Mouse (Mus musculus) intestine, embryonic 14.5 days (tissue): ENCODE results near the gene Eya2. TPM values are rescaled to one million over a fixed set of nuclear protein-coding genes. Genes with fewer than 3 reads are reported as not detected.

Experiments used
- ATAC-seq: fragments of 200-750 bp; cut with Nextera tagmentation; replicated peaks from 2 replicates; pipeline ENCODE4 v1.8.0; 2017; ENCODE audit warnings: low read depth, moderate number of reproducible peaks, moderate TSS enrichment, moderate library complexity; ENCODE audit not compliant: low FRiP score, low TSS enrichment
- DNase-seq: peaks from one replicate; pipeline ENCODE4 v3.0.0-alpha.2; 2018; ENCODE audit warnings: low spot score
- H3K27ac ChIP-seq: fragments of 300-500 bp; sonication (generic); 2 replicates; pipeline ENCODE4 v1.5.1; 2014; ENCODE audit warnings: low read depth, mild to moderate bottlenecking, control low read depth
- H3K27me3 ChIP-seq: fragments of 300-500 bp; sonication (generic); replicated peaks from 2 replicates; pipeline ENCODE4 v1.6.1; 2014; ENCODE audit warnings: low read length, control low read depth; ENCODE audit not compliant: control insufficient read depth, insufficient read depth
- H3K36me3 ChIP-seq: fragments of 300-500 bp; sonication (generic); 2 replicates; pipeline ENCODE4 v1.6.1; 2014; ENCODE audit warnings: low read length, control low read depth; ENCODE audit not compliant: control insufficient read depth, insufficient read depth
- H3K4me1 ChIP-seq: fragments of 300-500 bp; sonication (generic); replicated peaks from 2 replicates; pipeline ENCODE4 v1.6.1; 2014; ENCODE audit warnings: low read length, control low read depth, mixed read lengths; ENCODE audit not compliant: control insufficient read depth, insufficient read depth
- H3K4me2 ChIP-seq: fragments of 300-500 bp; sonication (generic); 2 replicates; pipeline ENCODE4 v1.6.1; 2014; ENCODE audit warnings: low read length
- H3K4me3 ChIP-seq: fragments of 300-500 bp; sonication (generic); 2 replicates; pipeline ENCODE4 v1.5.1; 2014; ENCODE audit warnings: low read depth, low read length, control low read depth, mixed read lengths
- H3K9ac ChIP-seq: fragments of 300-500 bp; sonication (generic); 2 replicates; pipeline ENCODE4 v1.6.1; 2014; ENCODE audit warnings: mild to moderate bottlenecking, low read length
- H3K9me3 ChIP-seq: fragments of 300-500 bp; sonication (generic); 2 replicates; pipeline ENCODE4 v1.6.1; 2016; ENCODE audit warnings: low read length, control low read depth; ENCODE audit not compliant: control insufficient read depth
- whole genome bisulfite sequencing: fragments of 180-500 bp; shearing (Covaris S2); extraction: QIAGEN DNeasy Blood & Tissue Kit; methylation state at CpG from one replicate; pipeline ENCODE4 v1.1.7; 2014; 5-methylcytosine and 5-hydroxymethylcytosine counted together
- polyA plus RNA-seq: library from polyadenylated mRNA; unstranded; fragments of >200 nt; fragmentation: Nextera tagmentation; extraction: Ambion mirVana; gene quantifications from 2 replicates; pipeline ENCODE4 v1.2.1, GENCODE M21; 2014

The Eya2 gene
- polyA plus RNA-seq, 1 experiment from 2014 or later: 0.85 TPM

DNA sequence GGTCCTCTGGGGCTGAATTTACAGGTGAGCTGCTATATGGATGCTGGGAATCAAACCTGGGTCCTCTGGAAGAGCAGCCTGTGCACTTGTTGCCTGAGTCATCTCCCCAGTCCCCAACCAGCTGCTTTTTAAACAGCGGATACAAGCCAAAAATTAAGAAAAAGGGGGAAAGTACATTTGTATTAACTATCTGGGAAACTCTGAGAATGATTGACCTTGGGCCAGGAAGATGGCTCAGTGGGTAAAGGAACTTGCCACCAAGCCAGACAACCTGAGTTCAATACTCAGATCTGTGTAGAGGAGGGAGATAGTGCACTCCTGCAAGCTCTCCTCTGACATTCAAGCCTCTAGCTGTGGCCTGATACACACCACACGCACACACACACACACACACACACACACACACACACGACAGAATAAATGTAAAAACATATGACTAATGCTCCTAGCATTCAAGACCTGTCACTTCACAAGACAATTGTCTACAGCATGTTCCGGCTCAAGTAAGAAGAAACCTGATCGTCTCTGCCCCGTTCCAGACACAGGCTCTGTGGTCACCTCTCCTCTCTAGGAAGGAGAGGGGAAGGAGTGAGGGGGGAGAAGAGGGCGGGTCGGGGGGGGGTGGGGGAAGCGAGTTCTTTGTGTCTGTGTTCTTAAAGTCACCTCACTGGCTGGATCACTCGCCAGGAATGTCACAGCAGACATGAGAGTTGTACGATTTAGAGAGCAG lies 35.2 kb upstream of the Eya2 start:
- H3K9me3 ChIP-seq: no peaks in the 10 kb centered on the region
- ATAC-seq (no peak), DNase-seq (no peak)
- H3K9ac ChIP-seq: no peak overlapping the region
- WGBS: 31% methylated on average over 9 of the region's 11 CpGs
- no peaks in the 10 kb centered on the region for H3K36me3 ChIP-seq
- H3K4me3 ChIP-seq: no peak overlapping the region
- H3K4me1 ChIP-seq: peaks cover 3% of the 10 kb centered on the region; the same call in 1 of the 2 replicates
- H3K27ac ChIP-seq: no peak overlapping the region
- H3K4me2 ChIP-seq: no peak overlapping the region
- H3K27me3 ChIP-seq: peaks cover 26% of the 10 kb centered on the region

DNA sequence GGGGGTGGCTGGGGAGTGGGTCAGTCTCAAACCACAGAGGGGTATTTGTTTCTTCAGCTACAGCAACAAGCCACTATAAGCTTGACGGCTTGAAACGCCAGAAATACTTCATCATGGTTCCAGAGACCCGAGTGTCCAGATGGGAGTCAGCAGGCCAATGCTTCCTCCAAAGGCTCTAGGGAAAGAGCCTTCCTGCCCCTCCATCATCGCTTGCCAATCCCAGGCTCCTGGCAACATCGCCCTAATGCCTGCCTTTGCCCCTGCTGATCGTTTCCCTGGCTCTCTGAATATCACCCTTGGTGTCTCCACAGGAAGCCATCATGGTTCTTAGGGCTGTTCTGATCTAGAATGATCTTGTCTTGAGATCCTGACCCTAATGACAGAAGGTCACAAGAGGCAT lies 33.0 kb upstream of the Eya2 start:
- DNase-seq (no peak), ATAC-seq (no peak)
- Histone ChIP-seq H3K4me3 (no peak overlapping the region), H3K27me3 (peaks cover 30% of the 10 kb centered on the region), H3K4me1 (peaks cover 3% of the 10 kb centered on the region; the same call in 1 of the 2 replicates), H3K9ac (no peak overlapping the region), H3K4me2 (no peak overlapping the region), H3K9me3 (no peaks in the 10 kb centered on the region), H3K27ac (no peak overlapping the region), H3K36me3 (no peaks in the 10 kb centered on the region)
- 86% methylated on average over 6 of the region's 6 CpGs for WGBS

DNA sequence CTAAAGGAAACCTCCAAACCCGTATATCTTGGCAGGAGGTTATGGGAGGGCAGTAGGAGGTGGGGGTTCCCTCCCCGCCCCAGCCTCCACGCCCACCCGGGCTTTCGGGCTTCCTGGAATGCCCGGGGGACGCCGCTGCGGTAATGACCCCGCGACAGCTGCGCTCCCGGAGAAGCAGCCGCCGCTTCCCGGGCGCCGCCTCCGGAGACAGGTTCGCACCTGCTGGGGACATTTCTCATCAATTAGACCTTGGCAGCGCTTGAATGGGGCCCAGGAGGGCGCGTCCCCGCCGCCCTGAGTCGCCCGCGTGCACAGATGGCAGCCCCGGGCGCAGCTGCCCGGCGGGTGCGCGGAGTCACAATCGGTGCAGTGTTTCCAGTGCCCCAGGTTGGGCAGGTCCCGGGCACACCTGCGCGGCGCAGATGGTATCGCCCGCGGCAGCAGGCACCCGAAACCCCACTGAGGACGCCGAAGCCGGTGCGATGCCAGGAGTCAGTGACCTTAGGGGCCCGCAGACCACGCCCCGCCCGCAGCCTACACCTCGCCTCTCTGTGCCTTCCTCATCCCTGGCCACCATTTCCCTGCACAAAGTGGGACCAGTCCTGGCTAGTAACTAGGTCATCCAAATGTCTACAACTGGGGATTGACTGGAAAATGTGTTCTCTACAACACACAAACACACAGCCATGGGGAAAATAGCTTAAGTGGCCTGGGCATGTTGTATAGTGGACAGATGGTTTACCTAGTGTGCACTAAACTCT lies 31.4 kb upstream of the Eya2 start:
- H3K9ac ChIP-seq: no peak overlapping the region
- WGBS: 1% methylated on average over 52 of the region's 52 CpGs
- peak; percentile 69 for DNase-seq

DNA sequence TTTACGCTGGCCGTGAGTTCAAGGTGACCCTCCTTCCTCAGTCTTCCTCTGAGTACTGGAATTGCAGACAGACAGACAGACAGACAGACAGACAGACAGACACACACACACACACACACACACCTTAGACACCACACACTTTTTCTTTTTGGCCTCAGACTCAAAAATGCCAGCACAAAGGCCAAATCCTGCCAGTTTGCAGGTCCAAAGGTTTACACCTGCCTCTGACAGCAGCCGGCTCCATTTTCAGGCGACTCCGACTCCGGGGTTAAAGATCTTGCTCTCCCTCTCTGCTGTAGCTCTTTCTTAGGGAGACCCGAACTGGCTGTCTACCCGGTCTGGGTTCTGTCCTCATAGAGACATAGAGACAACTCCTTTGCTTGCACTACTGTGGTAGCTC lies 30.7 kb upstream of the Eya2 start:
- no peak overlapping the region for H3K4me2 ChIP-seq
- no peak overlapping the region for H3K27ac ChIP-seq
- WGBS: 60% methylated on average over 8 of the region's 8 CpGs
- H3K4me1 ChIP-seq: peaks cover 3% of the 10 kb centered on the region; the same call in 1 of the 2 replicates
- peaks cover 30% of the 10 kb centered on the region for H3K27me3 ChIP-seq
- ATAC-seq (no peak), DNase-seq (no peak)
- H3K36me3 ChIP-seq: no peaks in the 10 kb centered on the region
- H3K9ac ChIP-seq: no peak overlapping the region
- no peaks in the 10 kb centered on the region for H3K9me3 ChIP-seq
- H3K4me3 ChIP-seq: no peak overlapping the region

More for the DNA sequence above, 31.4 kb upstream of the Eya2 start:
- no peaks in the 10 kb centered on the region for H3K9me3 ChIP-seq
- H3K36me3 ChIP-seq: no peaks in the 10 kb centered on the region
- no peak for ATAC-seq
- no peak overlapping the region for H3K27ac ChIP-seq
- H3K4me1 ChIP-seq: peaks cover 3% of the 10 kb centered on the region; the same call in 1 of the 2 replicates
- peak overlapping the region; percentile 49 for H3K4me2 ChIP-seq
- peaks cover 30% of the 10 kb centered on the region for H3K27me3 ChIP-seq
- peak overlapping the region; percentile 32 for H3K4me3 ChIP-seq

DNA sequence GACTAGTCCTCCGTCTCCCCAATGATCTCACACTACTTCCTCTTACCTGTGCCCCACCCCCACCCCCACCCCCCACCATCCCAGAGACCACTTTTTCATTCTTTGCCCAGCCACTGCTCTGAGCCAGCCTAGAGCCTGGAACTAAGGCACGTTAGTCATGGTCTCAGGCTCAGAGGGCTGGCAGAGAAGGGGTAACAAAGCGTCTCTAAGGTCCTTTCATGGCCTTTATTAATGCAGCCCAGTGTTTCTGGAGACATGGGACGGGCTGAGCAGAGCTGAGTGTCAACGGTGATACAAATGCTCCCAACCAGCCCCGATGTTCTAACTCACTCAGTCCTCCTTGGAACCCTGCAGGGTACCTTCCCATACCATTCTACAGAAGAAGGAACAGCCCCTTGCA lies 30.2 kb upstream of the Eya2 start:
- Histone ChIP-seq H3K36me3 (no peaks in the 10 kb centered on the region), H3K27ac (no peak overlapping the region), H3K9me3 (no peaks in the 10 kb centered on the region), H3K27me3 (peaks cover 30% of the 10 kb centered on the region), H3K4me2 (no peak overlapping the region), H3K4me1 (peaks cover 3% of the 10 kb centered on the region; the same call in 1 of the 2 replicates), H3K4me3 (no peak overlapping the region), H3K9ac (no peak overlapping the region)
- ATAC-seq (no peak), DNase-seq (no peak)
- WGBS: 63% methylated on average over 6 of the region's 6 CpGs

DNA sequence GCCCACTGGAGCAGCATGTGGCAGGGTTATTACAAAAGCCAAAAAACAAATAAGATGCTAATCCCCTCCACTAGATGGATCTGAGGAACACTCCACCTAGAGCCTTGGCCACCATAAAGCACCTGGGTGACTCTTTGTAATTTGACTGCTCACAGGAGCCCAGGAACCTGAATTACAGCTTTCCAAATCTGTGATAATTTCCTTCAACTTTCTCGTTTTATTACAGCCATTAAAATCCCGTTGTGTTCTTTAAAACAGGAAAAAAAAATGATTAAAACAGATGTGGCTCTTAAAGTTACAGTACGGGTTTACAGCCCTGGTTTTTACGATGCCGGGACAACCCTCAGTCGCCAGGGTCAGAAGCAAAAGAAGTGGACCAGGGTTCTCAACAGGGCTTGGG lies 27.9 kb upstream of the Eya2 start:
- Histone ChIP-seq H3K9ac (no peak overlapping the region), H3K36me3 (no peaks in the 10 kb centered on the region), H3K9me3 (0 out of 2 replicates have a peak, but pooled peaks cover 3% of the 10 kb centered on the region), H3K27ac (no peak overlapping the region), H3K4me1 (peaks cover 3% of the 10 kb centered on the region; the same call in 1 of the 2 replicates), H3K4me2 (no peak overlapping the region), H3K4me3 (no peak overlapping the region), H3K27me3 (peaks cover 29% of the 10 kb centered on the region)
- ATAC-seq: no peak
- WGBS: 56% methylated on average over 6 of the region's 6 CpGs
- no peak for DNase-seq

DNA sequence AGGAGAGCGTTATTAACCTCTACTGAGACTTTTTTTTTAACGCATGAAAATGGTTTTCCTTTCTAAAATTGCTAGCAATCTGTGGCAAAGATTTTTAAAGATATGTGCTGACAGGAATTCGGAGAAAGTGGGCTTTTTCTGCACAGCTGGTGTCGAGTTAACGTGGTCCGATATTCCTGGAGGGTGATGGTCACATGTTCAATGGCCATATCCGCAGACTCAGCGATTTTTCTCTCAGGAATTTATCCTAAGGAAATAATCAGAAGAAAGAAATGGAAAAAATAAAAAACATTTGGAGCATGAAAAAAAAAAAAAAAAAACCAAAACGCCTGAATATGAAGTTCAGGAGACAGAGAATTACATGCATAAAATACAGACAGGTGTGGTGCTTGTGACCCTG lies 27.0 kb upstream of the Eya2 start:
- no peak overlapping the region for H3K27ac ChIP-seq
- H3K4me2 ChIP-seq: no peak overlapping the region
- peaks cover 23% of the 10 kb centered on the region for H3K27me3 ChIP-seq
- H3K9ac ChIP-seq: no peak overlapping the region
- 0 out of 2 replicates have a peak, but pooled peaks cover 3% of the 10 kb centered on the region for H3K9me3 ChIP-seq
- H3K36me3 ChIP-seq: no peaks in the 10 kb centered on the region
- 74% methylated on average over 9 of the region's 9 CpGs for WGBS
- H3K4me3 ChIP-seq: no peak overlapping the region
- ATAC-seq (no peak), DNase-seq (no peak)
- peaks cover 3% of the 10 kb centered on the region; the same call in 1 of the 2 replicates for H3K4me1 ChIP-seq

DNA sequence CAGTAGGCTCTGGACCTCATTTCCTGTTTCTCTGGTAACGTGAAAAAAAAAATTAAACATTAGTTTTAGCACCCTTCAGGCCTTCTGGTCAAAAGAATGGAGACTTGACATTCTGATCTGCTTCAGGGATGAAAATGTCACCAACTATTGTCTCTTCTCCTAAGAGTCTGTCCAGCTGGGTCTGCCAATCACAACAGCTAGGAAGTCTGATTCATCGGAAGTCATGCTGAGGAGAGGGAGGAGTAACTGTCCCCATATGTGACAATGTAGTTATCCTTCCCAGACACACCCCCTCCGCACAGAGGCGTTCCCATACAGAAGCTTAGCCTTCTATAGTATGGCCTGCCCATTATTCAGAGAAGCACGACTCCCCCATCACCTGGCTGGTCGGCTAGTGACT lies 25.9 kb upstream of the Eya2 start:
- Histone ChIP-seq H3K4me3 (no peak overlapping the region), H3K27me3 (peaks cover 12% of the 10 kb centered on the region), H3K4me2 (no peak overlapping the region), H3K9ac (no peak overlapping the region), H3K9me3 (0 out of 2 replicates have a peak, but pooled peaks cover 3% of the 10 kb centered on the region), H3K4me1 (no peaks in the 10 kb centered on the region), H3K27ac (no peak overlapping the region), H3K36me3 (no peaks in the 10 kb centered on the region)
- 60% methylated on average over 6 of the region's 6 CpGs for WGBS
- ATAC-seq (no peak), DNase-seq (no peak)
